Mouse (Mus musculus): Measurements from ENCODE around the gene Yy1. TPM values are rescaled to one million over a fixed set of nuclear protein-coding genes. Genes with fewer than 3 reads are reported as not detected.
"Not testable (repeated sequence)": the region's sequence is repeated elsewhere in the genome, so short reads cannot be mapped to it uniquely, and the experiment has no call there.

Yy1 gene
- total RNA-seq, 2 experiments from 2014 or later = 45.0 to 53.7 TPM

GRCm38 (mm10) chr12:108834786-108835185, 42.0 kb downstream of the Yy1 start:
- TF ChIP-seq CTCF (conservative IDR thresholded peaks at IDR 0.05) = no peak
- peak overlapping the region; percentile 89; the same call in 1 of the 2 replicates for H3K27ac ChIP-seq
- H3K4me3 ChIP-seq = peak overlapping the region; percentile 66
- DNase-seq (ENCODE audit: low spot score in 2 of 2) = no peak

GRCm38 (mm10) chr12:108835208-108835839, 42.6 kb downstream of the Yy1 start:
- H3K27ac ChIP-seq = peak overlapping the region; percentile 89
- no peak for TF ChIP-seq CTCF (conservative IDR thresholded peaks at IDR 0.05)
- H3K4me3 ChIP-seq = peak overlapping the region; percentile 66
- DNase-seq (ENCODE audit: low spot score in 2 of 2) = no peak

GRCm38 (mm10) chr12:108835840-108836409, 43.2 kb downstream of the Yy1 start, which contains the start of the genes Slc25a29 and Slc25a47:
TSS of gene Slc25a29 (minus strand) at chr12:108835883.
TSS of gene Slc25a47 (plus strand) at chr12:108836046.
- TF ChIP-seq CTCF (conservative IDR thresholded peaks at IDR 0.05) = peak; percentile 45
- Histone ChIP-seq H3K27ac (peak within 1 kb of the TSS; percentile 89), H3K4me3 (peak within 1 kb of the TSS; percentile 66)
- DNase-seq (ENCODE audit: low spot score in 2 of 2) = peak; percentile 97

GRCm38 (mm10) chr12:108836722-108837121, 43.9 kb downstream of the Yy1 start:
- Histone ChIP-seq H3K27ac (peak overlapping the region; percentile 89), H3K4me3 (peak overlapping the region; percentile 66)
- no peak for TF ChIP-seq CTCF (conservative IDR thresholded peaks at IDR 0.05)
- DNase-seq (ENCODE audit: low spot score in 2 of 2) = no peak

- H3K4me3 ChIP-seq = no peak overlapping the region
- DNase-seq (ENCODE audit: low spot score in 2 of 2) = no peak
- no peak for TF ChIP-seq CTCF (conservative IDR thresholded peaks at IDR 0.05)
- no peak overlapping the region for H3K27ac ChIP-seq
Measured at GRCm38 (mm10) chr12:108841181-108841580, 48.4 kb downstream of the Yy1 start.

GRCm38 (mm10) chr12:108842663-108843062, 49.9 kb downstream of the Yy1 start:
- Histone ChIP-seq H3K4me3 (no peak overlapping the region), H3K27ac (no peak overlapping the region)
- TF ChIP-seq CTCF (conservative IDR thresholded peaks at IDR 0.05) = no peak
- no peak for DNase-seq (ENCODE audit: low spot score in 2 of 2)

GRCm38 (mm10) chr12:108848033-108848432, 55.3 kb downstream of the Yy1 start:
- peak; percentile 26 for TF ChIP-seq CTCF (conservative IDR thresholded peaks at IDR 0.05)
- not testable (repeated sequence) for H3K4me3 ChIP-seq; DNase-seq (ENCODE audit: low spot score in 2 of 2); H3K27ac ChIP-seq

- no peak overlapping the region for H3K4me3 ChIP-seq
- no peak for DNase-seq (ENCODE audit: low spot score in 2 of 2)
- H3K27ac ChIP-seq = no peak overlapping the region
- no peak for TF ChIP-seq CTCF (conservative IDR thresholded peaks at IDR 0.05)
Measured at GRCm38 (mm10) chr12:108849488-108850022, 56.8 kb downstream of the Yy1 start.

GRCm38 (mm10) chr12:108850129-108850528, 57.4 kb downstream of the Yy1 start:
- no peak for TF ChIP-seq CTCF (conservative IDR thresholded peaks at IDR 0.05)
- H3K4me3 ChIP-seq = no peak overlapping the region
- DNase-seq (ENCODE audit: low spot score in 2 of 2) = no peak

GRCm38 (mm10) chr12:108850886-108851285, 58.1 kb downstream of the Yy1 start:
- no peak for DNase-seq (ENCODE audit: low spot score in 2 of 2)
- H3K27ac ChIP-seq = no peak overlapping the region
- TF ChIP-seq CTCF (conservative IDR thresholded peaks at IDR 0.05) = no peak

More at GRCm38 (mm10) chr12:108850129-108850528, 57.4 kb downstream of the Yy1 start:
- no peak overlapping the region for H3K27ac ChIP-seq

GRCm38 (mm10) chr12:108852822-108853221, 60.0 kb downstream of the Yy1 start:
- no peak overlapping the region for H3K4me3 ChIP-seq
- H3K27ac ChIP-seq = no peak overlapping the region
- no peak for TF ChIP-seq CTCF (conservative IDR thresholded peaks at IDR 0.05)
- no peak for DNase-seq (ENCODE audit: low spot score in 2 of 2)

More at GRCm38 (mm10) chr12:108850886-108851285, 58.1 kb downstream of the Yy1 start:
- no peak overlapping the region for H3K4me3 ChIP-seq

GRCm38 (mm10) chr12:108855081-108855480, 62.3 kb downstream of the Yy1 start:
- TF ChIP-seq CTCF (conservative IDR thresholded peaks at IDR 0.05) = no peak
- H3K4me3 ChIP-seq = no peak overlapping the region
- no peak for DNase-seq (ENCODE audit: low spot score in 2 of 2)
- no peak overlapping the region for H3K27ac ChIP-seq

GRCm38 (mm10) chr12:108856186-108856585, 63.4 kb downstream of the Yy1 start:
- no peak overlapping the region for H3K27ac ChIP-seq
- no peak overlapping the region for H3K4me3 ChIP-seq
- no peak for DNase-seq (ENCODE audit: low spot score in 2 of 2)
- no peak for TF ChIP-seq CTCF (conservative IDR thresholded peaks at IDR 0.05)
